Mouse (Mus musculus) neural tube, embryonic 11.5 days (tissue): ENCODE results near the gene Sfrp2. TPM values are rescaled to one million over a fixed set of nuclear protein-coding genes. Genes with fewer than 3 reads are reported as not detected.

Experiments used
- ATAC-seq: fragments of 200-750 bp; cut with Nextera tagmentation; 2 replicates; pipeline ENCODE4 v1.8.0; 2017; ENCODE audit warnings: moderate number of reproducible peaks, mild to moderate bottlenecking, moderate TSS enrichment, moderate library complexity; ENCODE audit not compliant: insufficient read depth, low FRiP score, low TSS enrichment
- DNase-seq: peaks from one replicate; pipeline ENCODE4 v3.0.0-alpha.2; 2015; ENCODE audit warnings: low spot score
- H3K27ac ChIP-seq: fragments of 300-500 bp; sonication (generic); 2 replicates; pipeline ENCODE4 v1.5.1; 2014; ENCODE audit warnings: low read depth, mild to moderate bottlenecking, low read length
- H3K27me3 ChIP-seq: fragments of 300-500 bp; sonication (generic); 2 replicates; pipeline ENCODE4 v1.6.1; 2014; ENCODE audit warnings: mild to moderate bottlenecking, low read length, mixed read lengths; ENCODE audit not compliant: control insufficient read depth, insufficient read depth
- H3K36me3 ChIP-seq: fragments of 300-500 bp; sonication (generic); 2 replicates; pipeline ENCODE4 v1.6.1; 2014; ENCODE audit warnings: mild to moderate bottlenecking, low read length, moderate library complexity, mixed read lengths; ENCODE audit not compliant: control insufficient read depth, insufficient read depth
- H3K4me1 ChIP-seq: fragments of 300-500 bp; sonication (generic); 2 replicates; pipeline ENCODE4 v1.6.1; 2014; ENCODE audit warnings: low read length, mixed read lengths; ENCODE audit not compliant: control insufficient read depth, insufficient read depth
- H3K4me2 ChIP-seq: fragments of 300-500 bp; sonication (generic); 2 replicates; pipeline ENCODE4 v1.6.1; 2014; ENCODE audit warnings: low read depth, mild to moderate bottlenecking, moderate library complexity
- H3K4me3 ChIP-seq: fragments of 300-500 bp; sonication (generic); 2 replicates; pipeline ENCODE4 v1.5.1; 2014; ENCODE audit warnings: low read depth, low read length
- H3K9ac ChIP-seq: fragments of 300-500 bp; sonication (generic); 2 replicates; pipeline ENCODE4 v1.6.1; 2014; ENCODE audit warnings: mild to moderate bottlenecking, low read length
- H3K9me3 ChIP-seq: fragments of 300-500 bp; sonication (generic); 2 replicates; pipeline ENCODE4 v1.6.1; 2016; ENCODE audit warnings: low read length; ENCODE audit not compliant: control insufficient read depth
- WGBS: fragments of 180-500 bp; shearing (Covaris S2); extraction: QIAGEN DNeasy Blood & Tissue Kit; methylation state at CpG from one replicate; pipeline ENCODE4 v1.1.7; 2014; 5-methylcytosine and 5-hydroxymethylcytosine counted together
- polyA plus RNA-seq: library from polyadenylated mRNA; unstranded; fragments of >200 nt; fragmentation: Nextera tagmentation; extraction: Ambion mirVana; gene quantifications from 2 replicates; pipeline ENCODE4 v1.2.1, GENCODE M21; 2014

Gene Sfrp2
- 105 and 114 TPM in 2 replicates for polyA plus RNA-seq

DNA sequence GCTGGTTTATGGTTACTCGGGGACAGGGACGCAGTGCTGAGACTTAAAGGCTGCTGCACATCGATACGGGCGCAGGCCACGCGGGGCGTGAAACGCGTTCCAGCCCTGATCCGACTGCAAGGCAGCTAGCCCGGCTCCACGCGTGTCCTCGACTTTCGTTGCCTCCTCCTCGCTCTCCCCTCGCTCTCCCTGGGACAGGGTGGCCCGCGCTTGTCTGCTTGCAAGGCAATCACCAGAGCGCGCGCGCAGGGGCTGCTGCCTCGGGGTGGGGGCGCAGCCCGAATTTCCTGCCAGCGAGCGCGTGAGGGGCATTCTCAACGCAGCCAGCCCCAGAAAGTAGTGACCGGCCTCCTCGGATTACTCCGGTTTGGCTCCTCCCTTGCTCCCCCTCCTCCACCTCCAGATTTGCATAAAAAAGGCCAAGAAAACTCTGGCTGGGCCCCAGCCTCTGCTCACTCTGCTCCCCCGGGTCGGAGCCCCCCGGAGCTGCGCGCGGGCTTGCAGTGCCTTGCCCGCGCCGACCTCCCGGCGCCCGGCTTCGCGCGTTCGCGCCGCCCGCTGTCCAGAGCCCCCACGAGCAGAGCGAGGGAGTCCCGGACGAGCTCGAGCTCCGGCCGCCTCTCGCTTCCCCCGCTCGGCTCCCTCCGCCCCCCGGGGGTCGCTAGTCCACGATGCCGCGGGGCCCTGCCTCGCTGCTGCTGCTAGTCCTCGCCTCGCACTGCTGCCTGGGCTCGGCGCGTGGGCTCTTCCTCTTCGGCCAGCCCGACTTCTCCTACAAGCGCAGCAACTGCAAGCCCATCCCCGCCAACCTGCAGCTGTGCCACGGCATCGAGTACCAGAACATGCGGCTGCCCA, at the start of gene Sfrp2:
Gene Sfrp2 (plus strand): TSS at position 451 of the 855 bp plus-strand sequence.
- peak within 1 kb of the TSS; percentile 92 for H3K4me2 ChIP-seq
- ATAC-seq (peak; percentile 82), DNase-seq (peak; percentile 88)
- H3K4me3 ChIP-seq: peak within 1 kb of the TSS; percentile 62
- no peaks in the 10 kb centered on the region for H3K9me3 ChIP-seq
- H3K27me3 ChIP-seq: no peaks in the 10 kb centered on the region
- peaks cover 22% of the 10 kb centered on the region for H3K4me1 ChIP-seq
- peak within 1 kb of the TSS; percentile 84 for H3K9ac ChIP-seq
- 0 out of 2 replicates have a peak, but pooled peaks cover under 1% of the 10 kb centered on the region for H3K36me3 ChIP-seq
- 0 out of 2 replicates have a peak within 1 kb of the TSS, but pooled peaks have one; percentile 46 for H3K27ac ChIP-seq
- WGBS: under 1% methylated on average over 78 of the region's 82 CpGs

DNA sequence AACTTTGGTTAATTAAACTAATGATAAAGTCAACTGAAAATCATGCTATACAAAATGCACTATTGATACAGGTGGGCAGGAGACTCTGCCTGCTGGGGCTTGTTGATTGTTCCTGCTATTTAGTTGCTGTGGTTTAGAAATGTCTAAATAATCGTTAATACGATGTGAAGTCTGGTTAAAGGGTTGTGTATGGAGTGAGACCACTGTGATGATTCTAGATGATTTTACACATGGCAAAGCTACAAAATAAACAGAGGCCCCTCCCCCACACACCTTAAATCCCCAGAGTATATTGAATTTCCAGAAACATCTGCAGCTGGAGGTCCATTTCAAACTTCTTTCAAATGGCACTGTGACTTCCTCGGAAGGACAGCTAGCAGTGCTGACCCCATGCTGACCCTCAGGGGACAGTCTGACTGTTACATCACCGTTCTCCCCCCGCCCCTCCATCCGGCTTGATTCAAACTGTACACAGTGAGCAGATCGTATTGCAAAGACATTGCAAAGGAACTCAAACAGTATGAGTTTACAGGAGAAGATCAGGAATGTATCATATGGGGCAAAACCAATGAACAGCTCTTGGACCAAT, 48.4 kb upstream of the Sfrp2 start:
- H3K4me2 ChIP-seq: no peak overlapping the region
- H3K9ac ChIP-seq: no peak overlapping the region
- no peak for DNase-seq
- 46% methylated on average over 7 of the region's 7 CpGs for WGBS
- no peaks in the 10 kb centered on the region; the same call in 1 of the 2 replicates for H3K4me1 ChIP-seq
- no peak for ATAC-seq
- H3K4me3 ChIP-seq: no peak overlapping the region
- H3K27me3 ChIP-seq: no peaks in the 10 kb centered on the region
- no peaks in the 10 kb centered on the region for H3K9me3 ChIP-seq
- no peaks in the 10 kb centered on the region for H3K36me3 ChIP-seq
- H3K27ac ChIP-seq: no peak overlapping the region

DNA sequence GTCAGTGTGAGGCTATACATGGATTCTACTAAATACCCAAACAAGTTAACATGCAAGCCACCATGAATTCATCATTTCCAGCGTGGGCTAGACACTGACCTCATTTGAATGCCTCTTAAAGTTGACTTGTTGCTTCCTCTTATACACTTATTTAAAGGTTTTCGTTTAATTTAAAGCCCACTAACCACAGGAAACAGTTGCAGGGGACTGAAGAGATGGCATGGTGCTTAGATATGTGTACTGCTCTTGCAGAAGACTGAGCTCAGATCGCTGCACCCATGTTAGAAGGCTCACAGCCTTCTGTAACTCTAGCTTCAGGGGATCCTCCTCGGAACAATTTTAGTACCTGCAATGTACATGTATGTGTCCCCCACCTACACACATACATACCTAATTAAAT, 47.5 kb upstream of the Sfrp2 start:
- H3K9ac ChIP-seq: no peak overlapping the region
- no peak overlapping the region for H3K4me3 ChIP-seq
- no peaks in the 10 kb centered on the region for H3K9me3 ChIP-seq
- 74% methylated on average over 4 of the region's 4 CpGs for WGBS
- H3K27me3 ChIP-seq: no peaks in the 10 kb centered on the region
- H3K27ac ChIP-seq: no peak overlapping the region
- no peak overlapping the region for H3K4me2 ChIP-seq
- no peaks in the 10 kb centered on the region for H3K36me3 ChIP-seq
- DNase-seq (no peak), ATAC-seq (no peak)
- no peaks in the 10 kb centered on the region; the same call in 1 of the 2 replicates for H3K4me1 ChIP-seq

DNA sequence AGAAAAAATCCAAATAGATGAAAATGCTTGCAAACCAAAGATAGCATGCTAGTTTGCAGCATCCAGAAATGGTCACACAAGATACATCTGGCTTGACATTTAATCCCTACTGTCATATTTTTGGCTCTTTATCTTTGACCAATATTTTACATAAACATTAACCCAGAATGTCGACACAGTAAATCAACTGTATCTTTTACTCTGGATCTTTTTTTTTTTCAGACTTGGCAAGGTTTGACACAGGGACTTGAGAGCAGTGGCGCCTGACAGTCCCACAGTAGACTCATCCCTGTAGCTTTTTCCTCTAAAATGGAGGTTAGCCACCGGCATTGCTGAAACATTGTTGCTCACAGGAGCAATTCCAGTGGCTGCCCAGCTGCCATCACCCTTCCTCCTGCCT, 37.9 kb upstream of the Sfrp2 start:
- ATAC-seq: no peak

DNA sequence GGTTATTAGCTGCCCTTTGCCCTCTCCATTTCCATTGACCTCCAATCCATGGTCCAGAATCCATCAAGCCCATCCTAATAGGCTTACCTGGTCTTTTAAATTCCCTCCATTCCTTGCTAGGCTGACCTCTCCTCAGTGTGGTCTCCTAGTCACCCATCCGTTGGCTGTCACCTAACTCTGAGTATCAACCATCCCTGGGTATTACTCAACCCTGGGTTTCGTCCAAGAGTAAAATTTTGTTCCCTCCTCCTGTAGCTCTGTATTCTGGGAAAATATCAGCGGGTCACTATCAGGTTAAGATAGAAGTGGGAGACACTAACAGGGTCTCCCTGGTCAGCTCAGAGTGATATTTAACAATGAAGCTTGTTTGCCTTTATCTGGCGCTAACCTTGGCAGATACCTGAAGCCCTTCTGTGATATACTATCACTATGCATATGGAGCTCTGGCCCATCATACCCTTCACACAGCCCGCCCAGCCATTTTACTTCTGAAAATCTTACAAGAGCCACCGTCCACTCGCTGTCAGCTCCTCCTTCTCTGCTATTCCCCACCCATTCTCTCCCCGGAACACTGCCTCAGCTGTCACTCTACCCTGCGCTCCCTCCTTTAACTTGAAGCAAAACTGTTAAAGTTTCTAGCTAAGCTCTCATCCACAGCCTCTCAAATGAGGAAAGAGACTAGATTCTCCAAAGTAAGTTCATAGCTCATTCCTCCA, 37.3 kb upstream of the Sfrp2 start:
- H3K9ac ChIP-seq: no peak overlapping the region
- H3K27ac ChIP-seq: no peak overlapping the region
- no peaks in the 10 kb centered on the region for H3K4me1 ChIP-seq
- WGBS: 88% methylated on average over 9 of the region's 9 CpGs
- no peaks in the 10 kb centered on the region for H3K36me3 ChIP-seq
- no peak for ATAC-seq
- no peak overlapping the region for H3K4me2 ChIP-seq
- DNase-seq: no peak
- no peak overlapping the region for H3K4me3 ChIP-seq
- no peaks in the 10 kb centered on the region for H3K27me3 ChIP-seq
- no peaks in the 10 kb centered on the region for H3K9me3 ChIP-seq

More for the DNA sequence above, 37.9 kb upstream of the Sfrp2 start:
- Histone ChIP-seq H3K4me2 (no peak overlapping the region), H3K9me3 (no peaks in the 10 kb centered on the region), H3K27ac (no peak overlapping the region), H3K36me3 (no peaks in the 10 kb centered on the region), H3K9ac (no peak overlapping the region), H3K4me1 (no peaks in the 10 kb centered on the region), H3K27me3 (no peaks in the 10 kb centered on the region), H3K4me3 (no peak overlapping the region)
- whole genome bisulfite sequencing: 91% methylated on average over 3 of the region's 3 CpGs
- DNase-seq: no peak

DNA sequence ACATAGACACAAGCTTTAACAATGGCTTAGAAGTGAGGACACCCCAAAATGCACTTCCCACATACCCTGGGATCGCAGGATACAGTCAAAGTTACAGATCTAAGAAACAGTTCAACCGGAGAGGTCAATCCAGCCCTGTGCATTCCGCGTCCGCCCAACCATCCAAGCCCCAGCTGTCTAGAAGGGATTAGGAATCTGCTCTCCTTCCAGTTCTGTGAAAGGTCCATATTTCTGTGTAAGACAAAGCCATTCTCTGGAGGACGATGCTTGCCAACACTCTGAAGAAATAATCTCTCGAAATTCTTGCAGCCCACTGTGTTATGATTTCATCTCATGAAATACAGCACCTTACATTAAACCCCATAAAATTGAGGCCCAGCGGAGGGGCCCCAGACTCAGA, 32.1 kb upstream of the Sfrp2 start:
- Histone ChIP-seq H3K27me3 (no peaks in the 10 kb centered on the region), H3K4me2 (no peak overlapping the region), H3K4me3 (no peak overlapping the region), H3K9me3 (no peaks in the 10 kb centered on the region), H3K4me1 (no peaks in the 10 kb centered on the region), H3K27ac (no peak overlapping the region), H3K36me3 (no peaks in the 10 kb centered on the region), H3K9ac (no peak overlapping the region)
- DNase-seq: no peak
- 89% methylated on average over 8 of the region's 8 CpGs for WGBS
- ATAC-seq: no peak

DNA sequence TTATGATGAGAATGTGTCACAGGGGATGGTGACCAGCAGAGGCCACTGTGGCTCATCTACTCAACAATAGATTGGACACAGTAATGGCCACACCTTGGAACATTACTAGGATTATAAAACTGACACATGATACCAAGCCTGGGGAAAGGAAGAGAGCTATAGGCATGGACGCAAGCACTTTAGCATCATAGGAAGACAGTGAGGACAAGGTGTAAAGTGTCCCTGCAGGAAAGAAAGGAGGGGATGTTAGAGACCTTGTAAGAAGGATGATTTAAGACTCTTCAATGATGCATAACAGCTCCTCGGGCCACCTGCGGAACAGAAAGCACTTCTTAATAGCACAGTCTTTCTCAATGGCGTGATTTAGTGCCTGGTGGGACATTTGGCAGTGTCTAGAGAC, 29.1 kb upstream of the Sfrp2 start:
- H3K4me3 ChIP-seq: no peak overlapping the region
- H3K27me3 ChIP-seq: no peaks in the 10 kb centered on the region
- H3K36me3 ChIP-seq: no peaks in the 10 kb centered on the region
- DNase-seq: no peak
- no peak overlapping the region for H3K9ac ChIP-seq
- no peak for ATAC-seq
- H3K4me2 ChIP-seq: no peak overlapping the region
- H3K9me3 ChIP-seq: no peaks in the 10 kb centered on the region
- no peaks in the 10 kb centered on the region for H3K4me1 ChIP-seq
- 63% methylated on average over 4 of the region's 4 CpGs for WGBS
- no peak overlapping the region for H3K27ac ChIP-seq

DNA sequence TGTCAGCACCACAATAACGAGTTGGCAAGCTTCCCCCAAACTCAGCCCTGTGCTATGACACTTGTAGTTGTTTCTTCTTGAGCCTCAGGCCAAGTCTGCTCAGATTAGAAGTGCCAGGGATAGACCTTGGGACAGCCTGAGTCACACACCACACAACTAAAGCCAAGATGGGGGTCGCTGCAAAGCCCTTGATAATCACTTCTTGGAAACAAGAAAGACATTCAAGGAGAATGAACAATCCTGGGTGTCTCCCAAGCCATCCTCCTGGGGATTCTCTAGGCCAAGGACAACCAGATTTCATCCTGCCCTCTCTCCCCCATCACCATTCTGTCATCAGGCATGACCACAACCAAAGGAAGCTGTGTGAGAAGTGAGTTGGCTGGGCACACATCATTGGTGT, 25.9 kb upstream of the Sfrp2 start:
- H3K4me1 ChIP-seq: no peaks in the 10 kb centered on the region
- H3K36me3 ChIP-seq: no peaks in the 10 kb centered on the region
- no peaks in the 10 kb centered on the region for H3K27me3 ChIP-seq
- ATAC-seq: no peak
- WGBS: 77% methylated on average over 2 of the region's 2 CpGs
- no peak for DNase-seq
- H3K4me3 ChIP-seq: no peak overlapping the region
- no peak overlapping the region for H3K27ac ChIP-seq
- no peak overlapping the region for H3K4me2 ChIP-seq
- no peak overlapping the region for H3K9ac ChIP-seq
- H3K9me3 ChIP-seq: no peaks in the 10 kb centered on the region
